Mouse (Mus musculus) right cerebral cortex, adult 18-20 months (tissue): Measurements from ENCODE around the gene Hmg20b.

ENCODE experiments used
- DNase-seq: peaks from one replicate; pipeline ENCODE4 v3.0.0; 2022; ENCODE audit warnings: mixed read lengths

Gene Hmg20b

GRCm38 (mm10) chr10:81301321-81301720, 49.0 kb downstream of the Hmg20b start:
- no peak for DNase-seq

- DNase-seq, result no peak
Measured at GRCm38 (mm10) chr10:81300352-81300907, 49.9 kb downstream of the Hmg20b start.

GRCm38 (mm10) chr10:81299585-81300351, 50.5 kb downstream of the Hmg20b start:
- DNase-seq, result no peak

- DNase-seq, result peak; percentile 88
Measured at GRCm38 (mm10) chr10:81298369-81299100, 51.7 kb downstream of the Hmg20b start.

- DNase-seq, result no peak
Measured at GRCm38 (mm10) chr10:81297845-81298244, 52.4 kb downstream of the Hmg20b start.

- no peak for DNase-seq
Measured at GRCm38 (mm10) chr10:81297246-81297645, 53.0 kb downstream of the Hmg20b start.
